ENCODE assay signal across 11 mouse cellular contexts in the genomic region with DNA sequence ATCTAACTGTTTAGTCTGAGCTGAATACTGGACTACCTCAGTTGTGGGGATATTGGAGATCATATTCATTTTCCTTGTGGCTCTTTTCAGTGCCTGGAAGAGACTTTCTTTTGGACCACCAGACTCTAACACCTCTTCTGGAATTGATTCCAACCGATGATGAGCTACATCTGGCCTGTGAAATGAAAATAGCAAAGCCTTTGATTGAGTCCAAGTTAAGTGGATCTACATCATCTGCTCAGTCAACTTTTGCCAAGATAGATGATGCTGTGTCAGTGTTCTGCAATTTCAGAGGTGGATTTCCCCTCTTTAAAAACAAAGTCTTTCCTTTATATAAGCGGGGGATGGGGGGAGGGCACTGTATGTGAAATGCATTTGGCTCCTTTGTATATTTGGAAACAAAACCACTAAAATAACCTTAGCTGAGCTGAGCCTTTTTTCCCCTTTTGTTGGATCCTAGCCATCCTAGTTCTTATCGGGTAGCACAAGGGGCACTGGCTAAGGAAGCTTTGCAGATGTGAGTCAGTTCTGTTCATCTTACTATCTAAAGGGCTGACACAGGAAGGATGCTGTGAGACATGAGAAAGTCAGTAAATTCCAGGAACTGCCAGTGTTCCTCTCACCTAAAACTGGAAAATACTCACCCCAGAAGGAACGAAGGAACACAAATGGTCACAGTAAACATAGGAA.
DNase-seq lines count a peak whose midpoint lies in the region; ATAC-seq lines count a peak whose summit lies in the region.
"Had no signal": no experiment of that assay in that cellular context is flagged by ENCODE, and none has a peak within 500 bp of the region (broad histone marks: within the 10 kb centered on the region; RNA-seq: fewer than 3 reads in every experiment).

No protein-coding gene starts in this region.

- DNase-seq in embryonic facial prominence, embryonic 14.5 days (ENCODE audit: low spot score), result peak; percentile 36
- DNase-seq in embryonic facial prominence, embryonic 10.5 days (ENCODE audit: low spot score), result no peak
- peak; percentile 9 for DNase-seq in kidney, adult 9 months
- no peak for DNase-seq in kidney, postnatal 25 days
- peak; percentile 21 for DNase-seq in right cerebral cortex, adult 18-20 months
- DNase-seq in right cerebral cortex, postnatal 14 days, result no peak
- DNase-seq in right cerebral cortex, postnatal 25 days, result peak; percentile 4
- DNase-seq: cerebellum, postnatal 36 days; gastrocnemius, postnatal 25 days had no signal

- WGBS in embryonic facial prominence, embryonic 14.5 days, result 65% methylated on average over 4 of the region's 4 CpGs
- 85% methylated on average over 4 of the region's 4 CpGs for WGBS in embryonic facial prominence, embryonic 10.5 days

- H3K27me3 ChIP-seq in embryonic facial prominence, embryonic 14.5 days (replicated peaks; ENCODE audit: control insufficient read depth, insufficient read depth, low read length), result no peaks in the 10 kb centered on the region
- no peaks in the 10 kb centered on the region for H3K27me3 ChIP-seq in embryonic facial prominence, embryonic 10.5 days (replicated peaks; ENCODE audit: low read depth, poor library complexity, severe bottlenecking)

- no peak overlapping the region for H3K4me3 ChIP-seq in embryonic facial prominence, embryonic 14.5 days (ENCODE audit: low read depth, low read length)
- H3K4me3 ChIP-seq in embryonic facial prominence, embryonic 10.5 days, result no peak overlapping the region
- H3K4me3 ChIP-seq: myocyte had no signal

- no peak for ATAC-seq in embryonic facial prominence, embryonic 14.5 days (ENCODE audit: low read depth)
- no peak for ATAC-seq in megakaryocyte-erythroid progenitor cell, adult 5-6 weeks (replicated peaks; ENCODE audit: low FRiP score, low TSS enrichment, poor library complexity, severe bottlenecking)

- no peaks in the 10 kb centered on the region for H3K4me1 ChIP-seq in embryonic facial prominence, embryonic 14.5 days (ENCODE audit: control insufficient read depth, insufficient read depth, low read length)
- H3K4me1 ChIP-seq in embryonic facial prominence, embryonic 10.5 days, result no peaks in the 10 kb centered on the region

- H3K27ac ChIP-seq in embryonic facial prominence, embryonic 14.5 days (replicated peaks; ENCODE audit: low read depth, low read length), result no peak overlapping the region
- H3K27ac ChIP-seq in embryonic facial prominence, embryonic 10.5 days (replicated peaks), result no peak overlapping the region

- no peaks in the 10 kb centered on the region for H3K9me3 ChIP-seq in embryonic facial prominence, embryonic 14.5 days (ENCODE audit: control insufficient read depth, low read length)
- H3K9me3 ChIP-seq in embryonic facial prominence, embryonic 10.5 days, result no peaks in the 10 kb centered on the region

- no peak overlapping the region for H3K4me2 ChIP-seq in embryonic facial prominence, embryonic 14.5 days (ENCODE audit: low read depth, low read length)

- H3K36me3 ChIP-seq in embryonic facial prominence, embryonic 14.5 days (ENCODE audit: control insufficient read depth, insufficient read depth, low read length), result no peaks in the 10 kb centered on the region
- H3K36me3 ChIP-seq in embryonic facial prominence, embryonic 10.5 days (replicated peaks), result no peaks in the 10 kb centered on the region

- no peak overlapping the region for H3K9ac ChIP-seq in embryonic facial prominence, embryonic 14.5 days (ENCODE audit: low read depth, low read length)

Comparison
In these comparisons a context has a peak if more than half of its experiments do, and no peak if none do; other contexts are left out.
1. DNase-seq: peak in embryonic facial prominence, embryonic 14.5 days (single experiment), kidney, adult 9 months (single experiment), right cerebral cortex, adult 18-20 months (single experiment) and right cerebral cortex, postnatal 25 days (single experiment); none in embryonic facial prominence, embryonic 10.5 days (single experiment), kidney, postnatal 25 days (0 of 2) and right cerebral cortex, postnatal 14 days (single experiment).